Mouse (Mus musculus) ES-E14 (cell line): ENCODE results near the gene Lpin1.

Experiments used
- MAFK ChIP-seq: IDR thresholded peaks from 2 replicates; pipeline ENCODE4 v1.6.1; 2014; ENCODE audit warnings: mild to moderate bottlenecking, low read depth, low read length, inconsistent platforms; ENCODE audit not compliant: insufficient read depth
- ZNF384 ChIP-seq: IDR thresholded peaks from 2 replicates; pipeline ENCODE4 v1.6.1; 2012; ENCODE audit warnings: low read depth, low read length, inconsistent platforms

- no peak for TF ChIP-seq MAFK
- TF ChIP-seq ZNF384 = no peak
These were observed at the start of gene Lpin1 for GRCm38 (mm10) chr12:16610936-16611335.
